Mouse (Mus musculus) layer of hippocampus, adult 9-10 months (tissue): ENCODE data around the gene Lss.

Experiments used
- DNase-seq: peaks from one replicate; pipeline ENCODE4 v3.0.0; 2022; ENCODE audit warnings: low spot score

Gene Lss

GRCm38 (mm10) chr10:76569996-76570685 lies 38.8 kb downstream of the Lss start:
- DNase-seq: no peak

- no peak for DNase-seq
These were observed 39.7 kb downstream of the Lss start for GRCm38 (mm10) chr10:76571070-76571469.

GRCm38 (mm10) chr10:76572151-76572550 lies 40.8 kb downstream of the Lss start:
- DNase-seq: no peak

- DNase-seq: no peak
These were observed 44.0 kb downstream of the Lss start, which contains the start of gene Ftcd for GRCm38 (mm10) chr10:76575374-76575773. Gene Ftcd (plus strand): TSS chr10:76575648.

- DNase-seq: no peak
These were observed 45.5 kb downstream of the Lss start for GRCm38 (mm10) chr10:76576920-76577319.

GRCm38 (mm10) chr10:76584138-76584537 lies 52.8 kb downstream of the Lss start:
- no peak for DNase-seq

GRCm38 (mm10) chr10:76586190-76586589 lies 54.8 kb downstream of the Lss start:
- no peak for DNase-seq

GRCm38 (mm10) chr10:76590197-76590596 lies 58.8 kb downstream of the Lss start:
- DNase-seq: no peak

GRCm38 (mm10) chr10:76596338-76596737 lies 65.0 kb downstream of the Lss start:
- DNase-seq: no peak

- DNase-seq: no peak
These were observed 71.3 kb downstream of the Lss start for GRCm38 (mm10) chr10:76602690-76603089.
